Mouse (Mus musculus): Measurements from ENCODE around the gene Foxk1. TPM values are rescaled to one million over a fixed set of nuclear protein-coding genes. Genes with fewer than 3 reads are reported as not detected.

Gene Foxk1
- total and polyA plus RNA-seq, 3 experiments: 8.2 to 20.2 TPM; not detected in 1

GRCm38 (mm10) chr5:142463461-142464454 is 62.5 kb downstream of the Foxk1 start, which contains the start of gene Ap5z1 (continued):
- TF ChIP-seq ZC3H11A (IDR thresholded peaks at IDR 0.05; ENCODE audit: low read depth, low read length): no peak
- peak; percentile 68 for TF ChIP-seq POLR2AphosphoS2 (IDR thresholded peaks at IDR 0.05; ENCODE audit: low read length)
- no peak for TF ChIP-seq SMC3 (IDR thresholded peaks at IDR 0.05; ENCODE audit: low read depth, low read length)
- no peak for TF ChIP-seq CHD2 (IDR thresholded peaks at IDR 0.05; ENCODE audit: low read length)
- no peak for TF ChIP-seq GATA1 (IDR thresholded peaks at IDR 0.05; ENCODE audit: low read depth, low read length)
- no peak for TF ChIP-seq CTCF (IDR thresholded peaks at IDR 0.05 in 2 of 3, conservative IDR thresholded peaks at IDR 0.05 in 1 of 3; ENCODE audit: control insufficient read depth in 1 of 3, insufficient read depth in 1 of 3, low read depth in 2 of 3, low read length in 3 of 3, poor library complexity in 1 of 3, severe bottlenecking in 1 of 3)

- no peak overlapping the region for H3K9ac ChIP-seq (ENCODE audit: control insufficient read depth, low read depth, low read length, poor library complexity, severe bottlenecking)
- 0 out of 4 replicates have a peak, but pooled peaks cover 0 to 2% of the 10 kb centered on the region in 2 experiments for H3K36me3 ChIP-seq (ENCODE audit: control insufficient read depth in 1 of 2, insufficient read depth in 2 of 2, low read length in 2 of 2)
- peaks cover 0 to 8% of the 10 kb centered on the region in 2 experiments; a peak in 2 of 4 replicates for H3K4me1 ChIP-seq (ENCODE audit: control insufficient read depth in 1 of 2, insufficient read depth in 2 of 2, low read length in 2 of 2)
- DNase-seq (ENCODE audit: low read depth, low spot score): no peak
- no peaks in the 10 kb centered on the region for H3K9me3 ChIP-seq (replicated peaks; ENCODE audit: insufficient read depth, low read length)
- no peak overlapping the region for H3K27ac ChIP-seq (ENCODE audit: control insufficient read depth, low read depth, low read length)
- H3K4me3 ChIP-seq (ENCODE audit: control insufficient read depth in 1 of 2, insufficient read depth in 1 of 2, low read depth in 2 of 2, low read length in 2 of 2): no peak overlapping the region
- no peaks in the 10 kb centered on the region for H3K27me3 ChIP-seq (ENCODE audit: control insufficient read depth in 1 of 2, insufficient read depth in 2 of 2, low read length in 2 of 2)
- TF ChIP-seq MAX (IDR thresholded peaks at IDR 0.05; ENCODE audit: low read length) (no peak), ELF1 (IDR thresholded peaks at IDR 0.05; ENCODE audit: low read depth, low read length) (no peak), TCF12 (IDR thresholded peaks at IDR 0.05; ENCODE audit: low read depth, low read length) (no peak), RCOR1 (IDR thresholded peaks at IDR 0.05; ENCODE audit: low read depth, low read length) (no peak), MAZ (IDR thresholded peaks at IDR 0.05; ENCODE audit: low read depth, low read length) (no peak), GABPA (IDR thresholded peaks at IDR 0.05; ENCODE audit: low read depth, low read length) (no peak), ZC3H11A (IDR thresholded peaks at IDR 0.05; ENCODE audit: low read depth, low read length) (no peak), ZMIZ1 (IDR thresholded peaks at IDR 0.05; ENCODE audit: low read depth, low read length) (no peak), USF2 (IDR thresholded peaks at IDR 0.05; ENCODE audit: borderline replicate concordance in 1 of 2, insufficient read depth in 1 of 2, low read depth in 1 of 2, low read length in 2 of 2) (no peak), JUND (IDR thresholded peaks at IDR 0.05; ENCODE audit: low read depth, low read length) (no peak), POLR2A (IDR thresholded peaks at IDR 0.05; ENCODE audit: control insufficient read depth in 1 of 2, insufficient read depth in 1 of 2, low read depth in 1 of 2, low read length in 2 of 2, poor library complexity in 1 of 2) (no peak)
- H3K79me2 ChIP-seq (ENCODE audit: control insufficient read depth, insufficient read depth, low read length, poor library complexity): peaks cover 2% of the 10 kb centered on the region; the same call in 1 of the 2 replicates
Observed at GRCm38 (mm10) chr5:142468375-142468774, 67.1 kb downstream of the Foxk1 start.

- Histone ChIP-seq H3K9ac (ENCODE audit: control insufficient read depth, low read depth, low read length, poor library complexity, severe bottlenecking) (no peak overlapping the region), H3K27me3 (ENCODE audit: control insufficient read depth in 1 of 2, insufficient read depth in 2 of 2, low read length in 2 of 2) (no peaks in the 10 kb centered on the region), H3K9me3 (replicated peaks; ENCODE audit: insufficient read depth, low read length) (no peaks in the 10 kb centered on the region), H3K4me1 (ENCODE audit: control insufficient read depth in 1 of 2, insufficient read depth in 2 of 2, low read length in 2 of 2) (peaks cover 0 to 7% of the 10 kb centered on the region in 2 experiments; a peak in 2 of 4 replicates), H3K36me3 (ENCODE audit: control insufficient read depth in 1 of 2, insufficient read depth in 2 of 2, low read length in 2 of 2) (0 out of 4 replicates have a peak, but pooled peaks cover 0 to under 1% of the 10 kb centered on the region in 2 experiments), H3K27ac (ENCODE audit: control insufficient read depth, low read depth, low read length) (no peak overlapping the region), H3K4me3 (ENCODE audit: control insufficient read depth in 1 of 2, insufficient read depth in 1 of 2, low read depth in 2 of 2, low read length in 2 of 2) (no peak overlapping the region), H3K79me2 (ENCODE audit: control insufficient read depth, insufficient read depth, low read length, poor library complexity) (no peaks in the 10 kb centered on the region; the same call in 1 of the 2 replicates)
- no peak for DNase-seq (ENCODE audit: low read depth, low spot score)
- 0 out of 2 replicates have a peak, but pooled peaks have one; percentile 10 for TF ChIP-seq USF1 (IDR thresholded peaks at IDR 0.05; ENCODE audit: low read depth, low read length)
- no peak for TF ChIP-seq UBTF (IDR thresholded peaks at IDR 0.05; ENCODE audit: borderline replicate concordance, insufficient read depth, low read depth, low read length)
- TF ChIP-seq GABPA (IDR thresholded peaks at IDR 0.05; ENCODE audit: low read depth, low read length): no peak
- TF ChIP-seq ELF1 (IDR thresholded peaks at IDR 0.05; ENCODE audit: low read depth, low read length): no peak
Observed at GRCm38 (mm10) chr5:142469796-142470195, 68.5 kb downstream of the Foxk1 start.

Data from MEL (cell line).